Mouse (Mus musculus) heart, embryonic 10.5 days (tissue): ENCODE measurements around the gene Efna5. TPM values are rescaled to one million over a fixed set of nuclear protein-coding genes. Genes with fewer than 3 reads are reported as not detected.

Experiments used
- DNase-seq: peaks from one replicate; pipeline ENCODE4 v3.0.0-alpha.2; 2017; ENCODE audit warnings: low spot score
- H3K27ac ChIP-seq: fragments of 300-500 bp; sonication (generic); 2 replicates; pipeline ENCODE4 v1.5.1; 2016; ENCODE audit warnings: mild to moderate bottlenecking
- H3K27me3 ChIP-seq: fragments of 300-500 bp; sonication (generic); 2 replicates; pipeline ENCODE4 v1.6.1; 2016; ENCODE audit warnings: mild to moderate bottlenecking; ENCODE audit not compliant: poor library complexity, insufficient read depth, severe bottlenecking
- H3K36me3 ChIP-seq: fragments of 300-500 bp; sonication (generic); 2 replicates; pipeline ENCODE4 v1.6.1; 2016; ENCODE audit warnings: mild to moderate bottlenecking, moderate library complexity
- H3K4me1 ChIP-seq: fragments of 300-500 bp; sonication (generic); 2 replicates; pipeline ENCODE4 v1.6.1; 2016; ENCODE audit warnings: mild to moderate bottlenecking
- H3K4me3 ChIP-seq: fragments of 300-500 bp; sonication (generic); 2 replicates; pipeline ENCODE4 v1.5.1; 2016; ENCODE audit warnings: mild to moderate bottlenecking, moderate library complexity
- H3K9me3 ChIP-seq: fragments of 300-500 bp; sonication (generic); 2 replicates; pipeline ENCODE4 v1.6.1; 2016; ENCODE audit warnings: mild to moderate bottlenecking, moderate library complexity
- WGBS: fragments of 180-500 bp; shearing (Covaris S2); methylation state at CpG from one replicate; pipeline ENCODE4 v1.1.7; 2016; 5-methylcytosine and 5-hydroxymethylcytosine counted together
- polyA plus RNA-seq: library from polyadenylated mRNA; unstranded; fragments of >200 nt; fragmentation: Nextera tagmentation; extraction: Ambion mirVana; gene quantifications from 2 replicates; pipeline ENCODE4 v1.2.1, GENCODE M21; 2016

The Efna5 gene
- polyA plus RNA-seq, 1 experiment from 2014 or later: 32.2 TPM

DNA sequence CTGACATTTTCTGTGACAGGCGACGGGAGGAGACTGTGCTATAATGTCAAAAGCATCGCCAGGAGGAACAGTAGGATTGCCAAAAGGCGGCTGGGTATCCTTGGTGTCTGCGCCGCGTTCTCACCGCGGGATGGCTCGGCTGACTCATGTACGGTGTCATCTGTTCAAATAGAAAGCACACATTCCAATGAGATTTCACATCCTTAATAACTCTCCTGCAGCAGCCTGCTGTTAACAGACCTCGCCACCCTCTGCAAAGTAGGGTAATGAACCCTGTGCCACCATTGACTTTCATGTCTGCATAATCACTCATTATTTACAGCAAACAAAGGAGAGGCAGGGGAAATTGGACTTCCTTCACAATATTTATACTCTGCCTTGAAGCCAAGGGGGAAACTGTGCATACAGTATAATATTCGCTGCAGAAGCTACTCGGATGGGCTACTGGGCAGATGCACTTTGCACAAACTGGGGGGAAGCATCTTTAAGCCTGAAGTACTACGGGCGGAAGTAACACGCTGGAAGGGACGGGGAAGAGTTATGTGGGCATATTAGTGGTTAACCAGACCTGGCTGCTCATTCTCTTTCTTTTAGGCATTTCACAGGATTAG, 273.7 kb downstream of the Efna5 start:
- no peaks in the 10 kb centered on the region for H3K9me3 ChIP-seq
- DNase-seq: no peak
- 0 out of 2 replicates have a peak, but pooled peaks cover 3% of the 10 kb centered on the region for H3K36me3 ChIP-seq
- no peaks in the 10 kb centered on the region for H3K4me1 ChIP-seq
- WGBS: 91% methylated on average over 18 of the region's 18 CpGs
- H3K27me3 ChIP-seq: no peaks in the 10 kb centered on the region
- no peak overlapping the region for H3K4me3 ChIP-seq
- no peak overlapping the region for H3K27ac ChIP-seq

- Histone ChIP-seq H3K9me3 (no peaks in the 10 kb centered on the region), H3K4me1 (no peaks in the 10 kb centered on the region), H3K4me3 (no peak overlapping the region)
Measured at GRCm38 (mm10) chr17:62606681-62607080, 274.4 kb downstream of the Efna5 start.

DNA sequence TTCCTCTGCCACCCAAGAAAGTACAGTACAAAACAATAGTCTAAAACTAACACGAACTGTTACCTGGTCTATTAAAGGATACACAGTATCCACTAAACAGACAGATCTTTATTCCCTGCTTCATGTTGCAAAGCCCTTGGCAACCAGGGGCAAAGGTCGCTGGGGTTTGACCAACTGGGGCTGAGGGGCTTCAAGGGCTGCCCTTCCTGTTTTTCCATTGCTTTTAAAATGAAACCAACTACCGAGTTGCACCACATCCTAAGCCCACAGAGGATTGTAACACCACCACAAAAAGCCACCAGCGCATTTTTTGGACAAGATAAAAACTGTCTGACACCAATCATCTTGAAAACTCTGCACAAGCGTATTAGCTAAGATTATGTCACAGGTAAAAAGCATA, 276.8 kb downstream of the Efna5 start:
- no peak for DNase-seq
- H3K4me1 ChIP-seq: no peaks in the 10 kb centered on the region

More at GRCm38 (mm10) chr17:62606681-62607080, 274.4 kb downstream of the Efna5 start:
- Histone ChIP-seq H3K36me3 (0 out of 2 replicates have a peak, but pooled peaks cover 3% of the 10 kb centered on the region), H3K27ac (no peak overlapping the region), H3K27me3 (no peaks in the 10 kb centered on the region)
- DNase-seq: no peak
- WGBS: 82% methylated on average over 6 of the region's 6 CpGs

GRCm38 (mm10) chr17:62603604-62604003, 277.5 kb downstream of the Efna5 start:
- Histone ChIP-seq H3K36me3 (0 out of 2 replicates have a peak, but pooled peaks cover 3% of the 10 kb centered on the region), H3K4me3 (no peak overlapping the region), H3K9me3 (no peaks in the 10 kb centered on the region), H3K4me1 (no peaks in the 10 kb centered on the region), H3K27ac (no peak overlapping the region), H3K27me3 (no peaks in the 10 kb centered on the region)
- WGBS: 57% methylated on average over 5 of the region's 5 CpGs
- no peak for DNase-seq

More for the DNA sequence above, 276.8 kb downstream of the Efna5 start:
- whole genome bisulfite sequencing: 69% methylated on average over 5 of the region's 5 CpGs
- Histone ChIP-seq H3K4me3 (no peak overlapping the region), H3K36me3 (0 out of 2 replicates have a peak, but pooled peaks cover 3% of the 10 kb centered on the region), H3K9me3 (no peaks in the 10 kb centered on the region), H3K27ac (no peak overlapping the region), H3K27me3 (no peaks in the 10 kb centered on the region)

GRCm38 (mm10) chr17:62598716-62599490, 282.2 kb downstream of the Efna5 start:
- DNase-seq: no peak
- 72% methylated on average over 9 of the region's 9 CpGs for WGBS

GRCm38 (mm10) chr17:62592436-62593074, 288.6 kb downstream of the Efna5 start:
- no peaks in the 10 kb centered on the region for H3K27me3 ChIP-seq
- WGBS: 45% methylated on average over 5 of the region's 5 CpGs
- no peak for DNase-seq
- H3K27ac ChIP-seq: no peak overlapping the region
- H3K4me1 ChIP-seq: 0 out of 2 replicates have a peak, but pooled peaks cover 5% of the 10 kb centered on the region
- no peaks in the 10 kb centered on the region for H3K9me3 ChIP-seq
- H3K36me3 ChIP-seq: no peaks in the 10 kb centered on the region
- no peak overlapping the region for H3K4me3 ChIP-seq

More at GRCm38 (mm10) chr17:62598716-62599490, 282.2 kb downstream of the Efna5 start:
- no peaks in the 10 kb centered on the region for H3K4me1 ChIP-seq
- H3K9me3 ChIP-seq: no peaks in the 10 kb centered on the region
- H3K4me3 ChIP-seq: no peak overlapping the region
- H3K27ac ChIP-seq: no peak overlapping the region
- no peaks in the 10 kb centered on the region for H3K27me3 ChIP-seq
- H3K36me3 ChIP-seq: no peaks in the 10 kb centered on the region

DNA sequence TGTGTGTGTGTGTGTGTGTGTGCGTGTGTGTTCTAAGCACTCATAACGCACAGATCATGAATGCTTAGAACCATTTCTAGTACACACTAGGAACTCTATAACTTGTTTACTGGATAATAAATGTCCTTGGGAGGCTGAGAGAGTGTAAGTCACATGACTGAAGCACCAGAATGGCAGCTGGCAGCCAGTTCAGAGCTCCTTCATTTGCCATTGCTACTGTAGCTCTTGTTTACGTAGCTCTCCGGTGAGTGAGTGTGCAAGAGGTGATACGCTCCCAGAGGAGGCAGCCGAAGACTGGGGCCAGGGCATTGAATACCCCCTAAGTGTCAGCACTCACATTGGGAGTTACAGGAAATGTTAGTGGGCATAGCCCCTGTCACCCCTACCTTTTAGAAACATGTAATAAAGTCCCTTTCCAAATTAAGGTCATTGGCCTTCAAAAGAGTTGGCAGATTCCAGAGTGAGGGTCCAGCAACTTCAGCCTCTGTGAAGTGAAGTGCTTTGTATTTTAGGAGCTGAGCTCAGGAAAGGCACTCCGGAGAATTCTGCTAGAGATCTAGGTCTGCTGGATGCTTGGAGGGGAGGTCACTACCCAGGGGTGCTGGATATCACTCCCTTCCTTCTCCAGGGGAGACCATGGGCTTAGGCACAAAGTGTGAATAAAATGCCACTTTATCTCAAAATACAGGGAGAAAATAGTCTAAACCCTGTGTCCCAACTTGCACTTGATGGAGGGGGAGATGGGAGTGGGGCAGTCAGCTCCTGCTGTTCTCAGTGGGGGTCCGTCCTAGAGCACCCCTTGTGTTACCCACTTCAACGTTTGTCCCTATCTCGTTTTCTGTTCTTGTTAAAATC, 289.3 kb downstream of the Efna5 start:
- Histone ChIP-seq H3K4me3 (no peak overlapping the region), H3K27ac (no peak overlapping the region), H3K9me3 (no peaks in the 10 kb centered on the region), H3K36me3 (no peaks in the 10 kb centered on the region), H3K4me1 (0 out of 2 replicates have a peak, but pooled peaks cover 5% of the 10 kb centered on the region), H3K27me3 (no peaks in the 10 kb centered on the region)
- no peak for DNase-seq
- WGBS: 60% methylated on average over 10 of the region's 10 CpGs

GRCm38 (mm10) chr17:62590685-62591460, 290.2 kb downstream of the Efna5 start:
- Histone ChIP-seq H3K4me3 (no peak overlapping the region), H3K4me1 (0 out of 2 replicates have a peak, but pooled peaks cover 5% of the 10 kb centered on the region), H3K27ac (no peak overlapping the region), H3K27me3 (no peaks in the 10 kb centered on the region), H3K36me3 (no peaks in the 10 kb centered on the region), H3K9me3 (no peaks in the 10 kb centered on the region)
- 78% methylated on average over 9 of the region's 9 CpGs for WGBS
- no peak for DNase-seq

- H3K27me3 ChIP-seq: no peaks in the 10 kb centered on the region
- no peak for DNase-seq
- peaks cover under 1% of the 10 kb centered on the region; the same call in 1 of the 2 replicates for H3K4me1 ChIP-seq
- H3K4me3 ChIP-seq: no peak overlapping the region
- WGBS: 80% methylated on average over 6 of the region's 6 CpGs
- no peaks in the 10 kb centered on the region for H3K36me3 ChIP-seq
- H3K9me3 ChIP-seq: no peaks in the 10 kb centered on the region
- H3K27ac ChIP-seq: no peak overlapping the region
Measured at GRCm38 (mm10) chr17:62580127-62580526, 301.0 kb downstream of the Efna5 start.

DNA sequence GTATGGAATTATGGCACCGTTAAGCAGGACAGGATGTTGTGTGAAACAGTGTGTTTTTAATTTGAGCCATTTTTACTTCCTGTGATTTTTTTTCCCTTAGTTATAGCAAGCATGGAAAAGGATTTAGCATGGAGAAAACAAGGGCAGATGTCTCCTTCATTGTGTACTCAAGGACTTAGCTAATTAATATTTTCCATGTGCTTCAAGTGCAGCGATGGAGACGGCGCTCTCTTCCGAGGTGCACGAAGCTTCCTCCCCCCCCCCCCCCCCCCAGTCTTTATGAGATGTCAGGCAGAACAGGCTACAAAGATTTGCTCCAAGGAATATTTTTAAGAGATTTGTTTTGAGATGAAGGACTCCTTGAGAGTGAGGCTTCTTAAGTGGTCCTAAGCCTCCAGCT, 301.5 kb downstream of the Efna5 start:
- Histone ChIP-seq H3K4me3 (no peak overlapping the region), H3K27ac (no peak overlapping the region), H3K36me3 (no peaks in the 10 kb centered on the region), H3K9me3 (no peaks in the 10 kb centered on the region), H3K4me1 (peaks cover 5% of the 10 kb centered on the region; the same call in 1 of the 2 replicates), H3K27me3 (no peaks in the 10 kb centered on the region)
- WGBS: 83% methylated on average over 6 of the region's 6 CpGs
- DNase-seq: no peak

- H3K27ac ChIP-seq: no peak overlapping the region
- no peak overlapping the region for H3K4me3 ChIP-seq
- no peaks in the 10 kb centered on the region for H3K9me3 ChIP-seq
- H3K4me1 ChIP-seq: peaks cover 8% of the 10 kb centered on the region; the same call in 1 of the 2 replicates
- DNase-seq: no peak
- no peaks in the 10 kb centered on the region for H3K27me3 ChIP-seq
- 76% methylated on average over 9 of the region's 9 CpGs for WGBS
- H3K36me3 ChIP-seq: no peaks in the 10 kb centered on the region
Measured at GRCm38 (mm10) chr17:62574499-62575265, 306.4 kb downstream of the Efna5 start.
